In the genomic region with DNA sequence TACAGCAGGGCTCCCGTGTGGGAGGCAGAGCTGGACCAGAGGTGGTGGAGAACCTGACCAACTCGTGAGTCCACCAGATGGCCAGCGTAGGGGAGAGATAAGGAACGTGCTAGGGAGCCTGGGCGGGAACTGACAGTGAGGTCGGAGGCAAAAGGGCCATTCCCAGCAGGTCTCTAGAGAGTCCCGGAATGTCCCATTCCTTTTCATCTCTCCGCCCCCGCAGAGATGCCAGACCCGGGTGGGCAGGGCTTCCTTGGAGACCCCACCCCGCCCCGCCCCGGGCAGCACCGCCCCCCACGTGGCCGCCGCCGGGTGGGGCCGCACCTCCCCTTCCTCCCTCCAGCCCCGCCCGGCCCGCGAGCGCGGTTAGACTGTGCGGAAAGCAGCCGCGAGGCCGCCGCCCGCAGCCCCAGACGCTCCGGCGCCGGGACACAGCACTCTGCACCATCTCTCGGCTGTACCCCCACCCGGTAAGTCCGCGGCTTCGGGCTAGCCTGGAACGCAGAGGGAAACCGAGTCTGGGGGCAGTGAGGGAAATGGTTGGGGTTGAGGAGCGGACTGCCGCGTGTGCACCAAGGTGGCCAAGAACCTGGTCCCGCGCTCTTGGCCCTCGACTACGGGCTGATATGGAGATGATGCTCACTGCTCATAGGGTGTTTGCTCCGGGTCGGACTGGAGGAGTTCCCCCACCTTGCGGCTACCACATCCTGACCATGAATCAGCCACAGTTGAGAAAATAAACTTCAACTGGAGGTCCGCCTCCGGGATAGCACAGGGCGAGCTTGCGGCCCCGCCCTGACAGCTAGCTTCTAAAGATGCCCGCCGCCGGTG, we compare ENCODE assay signal across 8 mouse cellular contexts. TPM values are rescaled to one million over a fixed set of nuclear protein-coding genes. Genes with fewer than 3 reads are reported as not detected.
DNase-seq lines count a peak whose midpoint lies in the region; ATAC-seq and TF ChIP-seq lines count a peak whose summit lies in the region.

Inf2 (plus strand) TSS at position 359 of the 831 bp plus-strand sequence.

- no peak for TF ChIP-seq CTCF in bone marrow macrophage, adult 2 months (IDR thresholded peaks at IDR 0.05; ENCODE audit: low read depth, low read length)

- no peaks in the 10 kb centered on the region for H3K36me3 ChIP-seq in forebrain, embryonic 12.5 days (replicated peaks)
- no peaks in the 10 kb centered on the region for H3K36me3 ChIP-seq in heart, embryonic 15.5 days
- no peaks in the 10 kb centered on the region; the same call in 1 of the 2 replicates for H3K36me3 ChIP-seq in liver, embryonic 11.5 days (ENCODE audit: control insufficient read depth, insufficient read depth, low read length)
- H3K36me3 ChIP-seq in myocyte (ENCODE audit: control insufficient read depth, insufficient read depth), result no peaks in the 10 kb centered on the region
- no peaks in the 10 kb centered on the region for H3K36me3 ChIP-seq in splenic B cell, adult 2 months (ENCODE audit: control insufficient read depth, insufficient read depth, low read length, poor library complexity, severe bottlenecking)

- H3K4me3 ChIP-seq in bone marrow macrophage, adult 2 months (ENCODE audit: insufficient read depth, low read length), result peak within 1 kb of the TSS; percentile 86
- peak within 1 kb of the TSS; percentile 47 for H3K4me3 ChIP-seq in forebrain, embryonic 12.5 days (replicated peaks)
- H3K4me3 ChIP-seq in heart, embryonic 15.5 days, result peak within 1 kb of the TSS; percentile 72
- H3K4me3 ChIP-seq in liver, embryonic 11.5 days (ENCODE audit: low read depth, low read length), result peak within 1 kb of the TSS; percentile 64
- peak within 1 kb of the TSS; percentile 97 for H3K4me3 ChIP-seq in myocyte

- H3K4me1 ChIP-seq in bone marrow macrophage, adult 2 months (ENCODE audit: control insufficient read depth, insufficient read depth, low read length), result peaks cover 43% of the 10 kb centered on the region
- peaks cover 26% of the 10 kb centered on the region for H3K4me1 ChIP-seq in forebrain, embryonic 12.5 days
- peaks cover 54% of the 10 kb centered on the region for H3K4me1 ChIP-seq in heart, embryonic 15.5 days (replicated peaks)
- H3K4me1 ChIP-seq in liver, embryonic 11.5 days (replicated peaks; ENCODE audit: control insufficient read depth, insufficient read depth, low read length), result peaks cover 32% of the 10 kb centered on the region

- peaks cover 45% of the 10 kb centered on the region for H3K79me2 ChIP-seq in myocyte (ENCODE audit: control insufficient read depth, insufficient read depth)

- H3K9me3 ChIP-seq in forebrain, embryonic 12.5 days, result no peaks in the 10 kb centered on the region
- H3K9me3 ChIP-seq in heart, embryonic 15.5 days (replicated peaks), result no peaks in the 10 kb centered on the region
- H3K9me3 ChIP-seq in liver, embryonic 11.5 days (ENCODE audit: control insufficient read depth, low read length), result no peaks in the 10 kb centered on the region

- peak within 1 kb of the TSS; percentile 49 for H3K9ac ChIP-seq in forebrain, embryonic 12.5 days
- peak within 1 kb of the TSS; percentile 69 for H3K9ac ChIP-seq in heart, embryonic 15.5 days
- H3K9ac ChIP-seq in liver, embryonic 11.5 days (ENCODE audit: low read depth, low read length), result peak within 1 kb of the TSS; percentile 68

- peaks cover 52% of the 10 kb centered on the region for H3K27me3 ChIP-seq in forebrain, embryonic 12.5 days
- peaks cover 21% of the 10 kb centered on the region for H3K27me3 ChIP-seq in heart, embryonic 15.5 days
- H3K27me3 ChIP-seq in liver, embryonic 11.5 days (replicated peaks; ENCODE audit: control insufficient read depth, insufficient read depth, low read length), result no peaks in the 10 kb centered on the region; the same call in 1 of the 2 replicates
- no peaks in the 10 kb centered on the region for H3K27me3 ChIP-seq in myocyte (ENCODE audit: control insufficient read depth, insufficient read depth, insufficient read length)
- no peaks in the 10 kb centered on the region for H3K27me3 ChIP-seq in splenic B cell, adult 2 months (ENCODE audit: control insufficient read depth, insufficient read depth, low read length, poor library complexity, severe bottlenecking)

- peak; percentile 86 for ATAC-seq in forebrain, embryonic 12.5 days (ENCODE audit: low FRiP score)
- ATAC-seq in heart, embryonic 15.5 days (replicated peaks; ENCODE audit: insufficient number of reproducible peaks, insufficient read depth, low FRiP score, low read depth), result peak; percentile 83
- ATAC-seq in liver, embryonic 11.5 days (replicated peaks; ENCODE audit: low FRiP score), result peak; percentile 87

- under 1% methylated on average over 37 of the region's 60 CpGs for WGBS in forebrain, embryonic 12.5 days
- WGBS in heart, embryonic 15.5 days, result under 1% methylated on average over 54 of the region's 60 CpGs
- WGBS in liver, embryonic 11.5 days, result under 1% methylated on average over 58 of the region's 60 CpGs

- peak; percentile 80; the same call in 1 of the 2 replicates for TF ChIP-seq POLR2A in bone marrow macrophage, adult 2 months (IDR thresholded peaks at IDR 0.05; ENCODE audit: borderline replicate concordance, low read depth, low read length)
- TF ChIP-seq POLR2A in myocyte (IDR thresholded peaks at IDR 0.05; ENCODE audit: insufficient read length, low read depth), result peak; percentile 73

- H3K27ac ChIP-seq in bone marrow macrophage, adult 2 months (ENCODE audit: insufficient read depth, low read depth, low read length), result peak within 1 kb of the TSS; percentile 19; the same call in 1 of the 2 replicates
- no peak within 1 kb of the TSS for H3K27ac ChIP-seq in forebrain, embryonic 12.5 days
- H3K27ac ChIP-seq in heart, embryonic 15.5 days, result peak within 1 kb of the TSS; percentile 60; the same call in 1 of the 2 replicates
- peak within 1 kb of the TSS; percentile 47 for H3K27ac ChIP-seq in liver, embryonic 11.5 days (ENCODE audit: low read depth, low read length)

- peak; percentile 84 for DNase-seq in CD4-positive, CD25-positive, alpha-beta regulatory T cell, adult 2 months (ENCODE audit: low read depth, low spot score)
- peak; percentile 89 for DNase-seq in kidney, postnatal 14 days
- peak; percentile 89 for DNase-seq in liver, embryonic 11.5 days (ENCODE audit: low spot score)
- peak; percentile 69 for DNase-seq in splenic B cell, adult 2 months (ENCODE audit: low read depth, low spot score)

- H3ac ChIP-seq in myocyte (ENCODE audit: control insufficient read depth, insufficient read length), result peak within 1 kb of the TSS; percentile 27

- H3K4me2 ChIP-seq in forebrain, embryonic 12.5 days, result peak within 1 kb of the TSS; percentile 86
- peak within 1 kb of the TSS; percentile 99 for H3K4me2 ChIP-seq in heart, embryonic 15.5 days
- H3K4me2 ChIP-seq in liver, embryonic 11.5 days, result peak within 1 kb of the TSS; percentile 95
- H3K4me2 ChIP-seq in myocyte (ENCODE audit: low read depth), result peak within 1 kb of the TSS; percentile 94

TF ChIP-seq in myocyte, 11 proteins besides CTCF, POLR2A, EP300 and RAD21:
- no peak for TF ChIP-seq REST (IDR thresholded peaks at IDR 0.05; ENCODE audit: insufficient read depth, insufficient read length)
- peak in 1 of 3 experiments; percentile 50 for TF ChIP-seq MYOG (IDR thresholded peaks at IDR 0.05; ENCODE audit: control insufficient read depth in 1 of 3, insufficient read depth in 1 of 3, insufficient read length in 2 of 3, low read depth in 2 of 3)
- peak; percentile 73 for TF ChIP-seq POLR2AphosphoS2 (IDR thresholded peaks at IDR 0.05; ENCODE audit: insufficient read length, low read depth)
- no peak for TF ChIP-seq TCF3 (IDR thresholded peaks at IDR 0.05; ENCODE audit: insufficient read length, low read depth)

RNA-seq across cellular contexts. Expression of gene Inf2, which starts in this region (rescaled TPM):
- 28.0 and 30.8 TPM in 2 replicates for polyA plus RNA-seq in bone marrow macrophage, adult 2 months (2012; ENCODE audit: insufficient read depth, insufficient read length, missing spikeins)
- 0.70 and 1.3 TPM in 2 replicates for polyA plus RNA-seq in forebrain, embryonic 12.5 days (2016; fragmentation: Nextera tagmentation; extraction: Ambion mirVana)
- 3.1 and 3.4 TPM in 2 replicates for polyA plus RNA-seq in heart, embryonic 15.5 days (2015; fragmentation: Nextera tagmentation; extraction: Ambion mirVana)
- polyA plus RNA-seq in liver, embryonic 11.5 days (2014; fragmentation: Nextera tagmentation; extraction: Ambion mirVana), result 4.6 and 6.5 TPM in 2 replicates
- 70.1 TPM for polyA plus RNA-seq in myocyte (2012; fragmentation: generic; extraction: Trizol)

Comparison
In these comparisons a context has a peak if more than half of its experiments do, and no peak if none do; other contexts are left out.
1. H3K4me3 ChIP-seq: peak in every context shown above with its lines; median percentile 97 in myocyte; 86 in bone marrow macrophage, adult 2 months; 72 in heart, embryonic 15.5 days; 64 in liver, embryonic 11.5 days; 47 in forebrain, embryonic 12.5 days.